Mouse (Mus musculus): ENCODE results near the gene Cebpzos. TPM values are rescaled to one million over a fixed set of nuclear protein-coding genes. Genes with fewer than 3 reads are reported as not detected.

Cebpzos gene
- polyA plus RNA-seq, 1 experiment from 2014 or later: 43.0 TPM

DNA sequence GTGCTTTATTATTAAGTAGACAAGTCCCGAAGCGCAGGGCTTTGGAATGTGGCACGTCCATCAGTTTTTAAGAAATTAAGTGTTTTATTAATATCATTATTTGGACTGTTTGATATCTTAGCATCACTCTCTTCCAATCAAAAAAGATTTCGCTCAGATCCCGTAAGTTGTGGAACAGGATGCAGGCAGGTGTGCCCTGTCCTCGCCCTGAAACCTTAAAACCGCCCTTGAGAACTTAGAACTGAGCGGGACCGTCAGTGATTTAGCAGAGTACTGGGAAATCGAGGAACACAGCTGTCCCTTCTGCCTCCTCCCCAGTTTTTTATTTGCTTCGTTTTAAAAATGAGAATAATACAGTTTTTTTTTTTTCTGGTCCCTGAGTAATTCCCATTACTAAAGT, 599 bp downstream of the Cebpzos start:
- ATAC-seq (ENCODE audit: low read depth): no peak
- 2% methylated on average over 11 of the region's 11 CpGs for WGBS (ENCODE audit: insufficient replicate concordance)
- no peaks in the 10 kb centered on the region for H3K27me3 ChIP-seq (ENCODE audit: control insufficient read depth, insufficient read depth, low read depth, low read length)

DNA sequence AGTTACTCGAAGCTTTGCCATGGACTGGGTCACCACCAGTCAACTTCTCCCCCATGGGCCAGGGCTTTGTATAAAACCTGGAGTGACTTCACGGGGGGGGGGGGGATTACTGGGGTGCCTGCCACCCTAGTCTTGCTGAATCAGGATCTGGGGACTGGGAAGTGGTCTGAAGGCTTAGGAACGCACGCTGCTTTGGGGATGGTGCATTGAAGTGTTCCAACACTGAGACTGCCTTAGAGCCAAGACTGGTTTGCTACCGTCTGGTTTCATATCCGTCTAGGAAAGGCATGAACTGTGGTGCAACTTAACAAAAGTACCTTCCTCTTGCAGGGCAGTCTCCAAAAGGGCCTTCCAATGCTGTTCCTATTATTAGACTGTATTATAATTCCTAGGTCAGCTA, 1.4 kb downstream of the Cebpzos start:
- H3K36me3 ChIP-seq (ENCODE audit: control insufficient read depth, insufficient read depth): peaks cover 24% of the 10 kb centered on the region
- no peak overlapping the region for H3K27ac ChIP-seq (ENCODE audit: low read length)
- no peak overlapping the region for H3K4me3 ChIP-seq (ENCODE audit: low read depth, low read length)
- ATAC-seq (ENCODE audit: low read depth): no peak
- no peaks in the 10 kb centered on the region for H3K27me3 ChIP-seq (ENCODE audit: control insufficient read depth, insufficient read depth, low read depth, low read length)
- WGBS (ENCODE audit: insufficient replicate concordance): 52% methylated on average over 6 of the region's 6 CpGs
- no peaks in the 10 kb centered on the region for H3K9me3 ChIP-seq (replicated peaks; ENCODE audit: control insufficient read depth, low read length)
- no peak overlapping the region for H3K9ac ChIP-seq (ENCODE audit: low read depth, low read length)
- H3K4me1 ChIP-seq (ENCODE audit: control insufficient read depth, low read depth, low read length): peaks cover 20% of the 10 kb centered on the region
- H3K4me2 ChIP-seq (ENCODE audit: low read depth, low read length): peak overlapping the region; percentile 81; the same call in 1 of the 2 replicates

More for the DNA sequence above, 599 bp downstream of the Cebpzos start:
- Histone ChIP-seq H3K9ac (ENCODE audit: low read depth, low read length) (peak overlapping the region; percentile 85), H3K9me3 (replicated peaks; ENCODE audit: control insufficient read depth, low read length) (no peaks in the 10 kb centered on the region), H3K4me2 (ENCODE audit: low read depth, low read length) (peak overlapping the region; percentile 81), H3K36me3 (ENCODE audit: control insufficient read depth, insufficient read depth) (peaks cover 19% of the 10 kb centered on the region), H3K27ac (ENCODE audit: low read length) (peak overlapping the region; percentile 85), H3K4me3 (ENCODE audit: low read depth, low read length) (peak overlapping the region; percentile 88), H3K4me1 (ENCODE audit: control insufficient read depth, low read depth, low read length) (peaks cover 20% of the 10 kb centered on the region)

DNA sequence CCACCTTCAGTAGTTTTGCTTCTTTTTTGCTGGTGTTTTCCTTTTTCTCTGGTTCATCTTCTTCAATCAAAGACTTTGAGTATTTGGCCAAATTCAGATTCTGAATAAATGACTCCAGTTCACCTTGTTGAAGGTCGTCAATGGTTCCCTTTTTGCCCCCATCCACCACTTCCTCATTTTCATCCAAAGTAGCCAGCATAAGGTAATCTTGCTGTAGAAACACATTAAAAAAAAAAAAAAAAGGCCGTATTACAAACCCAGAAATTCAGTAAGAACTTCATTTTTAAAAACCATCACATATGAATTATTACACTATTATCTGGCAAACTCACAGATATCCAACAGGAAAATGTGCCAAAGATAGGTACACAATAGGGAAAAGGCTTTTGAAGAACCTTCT, 19.6 kb downstream of the Cebpzos start:
- WGBS (ENCODE audit: insufficient replicate concordance): 25% methylated on average over 2 of the region's 2 CpGs
- H3K36me3 ChIP-seq (ENCODE audit: control insufficient read depth, insufficient read depth): peaks cover 24% of the 10 kb centered on the region
- H3K4me1 ChIP-seq (ENCODE audit: control insufficient read depth, low read depth, low read length): peaks cover 8% of the 10 kb centered on the region
- no peaks in the 10 kb centered on the region for H3K27me3 ChIP-seq (ENCODE audit: control insufficient read depth, insufficient read depth, low read depth, low read length)
- H3K4me2 ChIP-seq (ENCODE audit: low read depth, low read length): peak overlapping the region; percentile 91
- H3K9ac ChIP-seq (ENCODE audit: low read depth, low read length): peak overlapping the region; percentile 78
- H3K9me3 ChIP-seq (replicated peaks; ENCODE audit: control insufficient read depth, low read length): no peaks in the 10 kb centered on the region
- peak overlapping the region; percentile 95 for H3K4me3 ChIP-seq (ENCODE audit: low read depth, low read length)
- no peak overlapping the region for H3K27ac ChIP-seq (ENCODE audit: low read length)
- no peak for ATAC-seq (ENCODE audit: low read depth)

DNA sequence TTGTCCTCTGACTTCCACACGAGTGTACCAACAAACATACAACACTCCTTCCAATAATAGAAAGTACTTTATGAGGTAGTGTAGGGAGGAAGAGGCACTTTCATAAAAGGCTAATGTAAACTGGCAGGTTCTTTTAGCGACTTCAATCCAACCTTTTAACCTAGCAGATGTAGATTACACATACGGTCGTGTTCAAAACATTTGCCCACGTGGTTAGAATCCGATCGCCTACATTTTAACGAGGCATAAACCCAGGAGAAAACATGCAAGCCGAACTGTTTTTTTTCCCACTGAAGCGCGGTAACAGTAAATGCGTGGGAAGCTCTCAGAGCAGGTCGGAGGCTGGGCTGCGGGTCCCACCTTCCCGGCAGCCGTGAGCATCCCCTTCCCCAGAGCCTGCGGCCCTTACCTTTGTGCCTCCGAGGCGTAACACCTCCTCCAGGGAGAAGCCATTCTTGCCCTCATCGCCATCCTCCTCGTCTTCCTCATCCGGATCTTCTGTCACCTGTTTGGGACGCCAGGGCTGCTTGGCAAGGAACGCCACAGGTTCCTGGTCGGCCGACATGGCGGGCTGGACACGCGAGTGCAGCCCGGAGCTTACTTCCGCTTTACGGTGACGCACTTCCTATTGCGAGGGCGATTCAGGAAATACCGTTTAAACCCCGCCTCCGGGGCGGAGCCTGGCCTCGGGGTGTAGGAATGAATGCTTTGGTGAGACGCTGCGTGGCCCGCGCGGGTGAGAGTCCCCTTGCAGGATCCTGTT, 20.3 kb downstream of the Cebpzos start, which contains the start of the genes Cebpz and Ndufaf7:
Cebpz (minus strand) TSS at position 601 of the 763 bp plus-strand sequence.
Ndufaf7 (plus strand) TSS at position 671 of the 763 bp plus-strand sequence.
- under 1% methylated on average over 45 of the region's 45 CpGs for WGBS (ENCODE audit: insufficient replicate concordance)
- Histone ChIP-seq H3K4me3 (ENCODE audit: low read depth, low read length) (peak within 1 kb of the TSS; percentile 95), H3K4me2 (ENCODE audit: low read depth, low read length) (peak within 1 kb of the TSS; percentile 91), H3K4me1 (ENCODE audit: control insufficient read depth, low read depth, low read length) (peaks cover 8% of the 10 kb centered on the region), H3K36me3 (ENCODE audit: control insufficient read depth, insufficient read depth) (peaks cover 17% of the 10 kb centered on the region), H3K9ac (ENCODE audit: low read depth, low read length) (peak within 1 kb of the TSS; percentile 78), H3K27me3 (ENCODE audit: control insufficient read depth, insufficient read depth, low read depth, low read length) (no peaks in the 10 kb centered on the region), H3K27ac (ENCODE audit: low read length) (peak within 1 kb of the TSS; percentile 42; the same call in 1 of the 2 replicates), H3K9me3 (replicated peaks; ENCODE audit: control insufficient read depth, low read length) (no peaks in the 10 kb centered on the region)
- peak; percentile 99 for ATAC-seq (ENCODE audit: low read depth)

DNA sequence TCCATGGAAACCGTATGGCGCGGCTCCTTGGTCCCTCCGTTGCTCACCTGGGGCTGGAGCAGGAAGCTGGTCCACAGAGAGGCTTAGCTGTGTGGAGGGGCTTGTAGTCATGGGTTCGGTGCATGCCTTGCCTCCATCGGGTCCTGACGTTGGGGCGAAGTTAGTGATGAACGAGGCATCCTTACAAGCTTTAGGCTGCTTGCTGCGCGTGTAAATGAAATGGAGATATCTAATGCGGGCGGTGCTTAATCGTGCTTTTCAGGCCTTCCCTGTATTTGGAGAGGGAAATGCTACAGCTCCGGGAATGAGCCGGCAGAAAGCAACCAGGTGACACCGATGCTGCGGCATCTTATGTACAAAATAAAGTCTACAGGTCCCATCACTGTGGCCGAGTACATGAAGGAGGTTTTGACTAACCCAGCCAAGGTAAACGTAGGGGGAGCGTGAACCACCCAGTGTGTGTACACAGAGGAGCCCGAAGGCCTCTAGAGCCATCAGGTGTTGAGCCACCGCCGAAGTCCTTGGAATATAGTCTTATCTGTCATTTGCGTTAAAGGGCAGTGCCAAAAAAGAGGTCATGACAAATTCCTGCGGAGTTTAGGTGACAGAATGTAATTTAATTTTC, 21.0 kb downstream of the Cebpzos start:
- peak; percentile 14 for ATAC-seq (ENCODE audit: low read depth)
- H3K27ac ChIP-seq (ENCODE audit: low read length): peak overlapping the region; percentile 31; the same call in 1 of the 2 replicates

DNA sequence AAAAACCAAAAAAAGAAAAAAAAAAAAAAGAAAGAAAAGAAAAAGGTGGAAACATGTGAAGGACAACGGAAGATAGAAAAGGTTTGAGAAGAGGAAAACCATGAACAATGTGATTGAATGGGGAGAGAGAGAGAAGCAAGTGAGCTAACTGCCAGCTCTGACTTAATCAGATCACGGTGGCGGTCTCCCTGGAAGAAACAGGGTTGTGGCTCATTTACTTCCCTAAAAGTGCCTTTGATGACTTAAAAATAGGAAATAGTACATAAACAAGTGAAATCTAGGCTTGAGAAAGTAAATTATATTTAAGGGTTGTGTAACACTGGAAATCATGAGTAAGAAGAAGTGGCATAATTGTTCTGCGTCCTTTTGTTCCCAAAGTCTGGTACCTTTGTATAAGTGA, 22.6 kb downstream of the Cebpzos start:
- ATAC-seq (ENCODE audit: low read depth): no peak
- H3K27me3 ChIP-seq (ENCODE audit: control insufficient read depth, insufficient read depth, low read depth, low read length): no peaks in the 10 kb centered on the region
- whole genome bisulfite sequencing (ENCODE audit: insufficient replicate concordance): 73% methylated on average over 4 of the region's 4 CpGs
- H3K4me3 ChIP-seq (ENCODE audit: low read depth, low read length): no peak overlapping the region
- H3K9me3 ChIP-seq (replicated peaks; ENCODE audit: control insufficient read depth, low read length): no peaks in the 10 kb centered on the region
- peaks cover 8% of the 10 kb centered on the region for H3K4me1 ChIP-seq (ENCODE audit: control insufficient read depth, low read depth, low read length)
- no peak overlapping the region for H3K27ac ChIP-seq (ENCODE audit: low read length)
- no peak overlapping the region for H3K4me2 ChIP-seq (ENCODE audit: low read depth, low read length)
- H3K36me3 ChIP-seq (ENCODE audit: control insufficient read depth, insufficient read depth): peaks cover 10% of the 10 kb centered on the region
- no peak overlapping the region for H3K9ac ChIP-seq (ENCODE audit: low read depth, low read length)

More for the DNA sequence above, 21.0 kb downstream of the Cebpzos start:
- Histone ChIP-seq H3K9ac (ENCODE audit: low read depth, low read length) (peak overlapping the region; percentile 78), H3K4me1 (ENCODE audit: control insufficient read depth, low read depth, low read length) (peaks cover 8% of the 10 kb centered on the region), H3K9me3 (replicated peaks; ENCODE audit: control insufficient read depth, low read length) (no peaks in the 10 kb centered on the region), H3K4me3 (ENCODE audit: low read depth, low read length) (peak overlapping the region; percentile 95), H3K27me3 (ENCODE audit: control insufficient read depth, insufficient read depth, low read depth, low read length) (no peaks in the 10 kb centered on the region), H3K4me2 (ENCODE audit: low read depth, low read length) (peak overlapping the region; percentile 91), H3K36me3 (ENCODE audit: control insufficient read depth, insufficient read depth) (peaks cover 14% of the 10 kb centered on the region)
- WGBS (ENCODE audit: insufficient replicate concordance): 6% methylated on average over 26 of the region's 26 CpGs

DNA sequence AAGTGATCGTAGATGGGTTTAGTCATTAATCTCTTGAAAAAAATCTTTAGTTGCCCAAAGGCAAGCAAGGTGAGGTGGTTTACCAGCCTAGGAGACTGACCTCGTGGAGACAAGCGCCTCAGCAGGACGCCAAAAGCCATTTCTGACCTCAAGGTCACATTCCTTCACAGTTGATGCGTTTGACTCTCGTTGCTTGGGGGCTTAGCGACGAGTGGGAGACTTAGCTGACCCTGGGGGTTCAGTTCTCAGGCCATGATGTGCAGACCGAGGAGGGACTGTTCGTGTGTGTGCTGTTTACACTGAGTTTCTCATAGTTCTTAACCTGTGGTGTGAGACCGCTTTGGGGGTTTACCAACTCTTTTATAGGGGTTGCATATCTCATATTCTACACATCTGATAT, 26.3 kb downstream of the Cebpzos start:
- Histone ChIP-seq H3K27ac (ENCODE audit: low read length) (no peak overlapping the region), H3K36me3 (ENCODE audit: control insufficient read depth, insufficient read depth) (peaks cover 6% of the 10 kb centered on the region), H3K4me3 (ENCODE audit: low read depth, low read length) (no peak overlapping the region), H3K4me2 (ENCODE audit: low read depth, low read length) (no peak overlapping the region), H3K4me1 (ENCODE audit: control insufficient read depth, low read depth, low read length) (peaks cover under 1% of the 10 kb centered on the region), H3K9me3 (replicated peaks; ENCODE audit: control insufficient read depth, low read length) (no peaks in the 10 kb centered on the region), H3K27me3 (ENCODE audit: control insufficient read depth, insufficient read depth, low read depth, low read length) (no peaks in the 10 kb centered on the region), H3K9ac (ENCODE audit: low read depth, low read length) (no peak overlapping the region)
- 67% methylated on average over 11 of the region's 11 CpGs for WGBS (ENCODE audit: insufficient replicate concordance)
- no peak for ATAC-seq (ENCODE audit: low read depth)

DNA sequence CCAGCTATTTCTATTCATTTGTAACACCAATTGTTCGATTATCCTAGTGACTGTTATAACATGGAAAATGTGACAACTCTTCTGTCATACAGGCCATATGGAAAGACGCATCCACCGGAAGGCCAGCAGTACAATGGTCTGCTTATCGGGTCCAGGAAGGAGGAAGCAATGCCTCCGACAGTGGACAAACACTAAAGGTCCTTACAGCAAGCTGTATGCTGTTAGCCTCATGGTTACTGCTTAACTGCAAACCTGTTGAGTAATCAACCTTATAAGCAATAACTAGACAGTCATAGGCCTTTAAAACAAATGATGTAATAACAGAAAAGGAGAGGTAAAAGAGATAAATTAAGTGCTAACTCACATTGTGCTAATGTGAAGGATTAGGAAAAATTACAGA, 34.9 kb downstream of the Cebpzos start:
- 78% methylated on average over 5 of the region's 5 CpGs for WGBS (ENCODE audit: insufficient replicate concordance)

DNA sequence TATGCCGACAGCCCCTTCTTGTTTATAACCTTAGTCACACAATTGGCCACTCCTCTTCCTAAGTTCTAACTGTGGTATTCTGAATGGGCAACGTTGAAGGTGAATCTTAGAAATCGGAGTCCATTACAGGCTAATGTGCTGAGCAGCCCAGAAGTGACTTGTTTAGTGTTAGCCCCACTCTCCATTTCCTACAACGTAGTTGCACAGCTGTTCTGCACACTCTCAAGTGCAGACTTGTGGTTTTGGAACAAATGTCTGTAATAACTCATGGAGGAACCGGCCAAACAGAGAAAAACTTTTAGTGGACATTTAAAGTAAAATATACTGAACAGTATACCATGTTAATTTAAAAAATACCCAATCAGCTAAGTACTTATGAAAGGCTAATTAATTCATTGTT, 35.8 kb downstream of the Cebpzos start:
- Histone ChIP-seq H3K36me3 (ENCODE audit: control insufficient read depth, insufficient read depth) (no peaks in the 10 kb centered on the region; the same call in none of the 2 replicates), H3K9ac (ENCODE audit: low read depth, low read length) (no peak overlapping the region), H3K27ac (ENCODE audit: low read length) (no peak overlapping the region), H3K9me3 (replicated peaks; ENCODE audit: control insufficient read depth, low read length) (no peaks in the 10 kb centered on the region), H3K4me3 (ENCODE audit: low read depth, low read length) (no peak overlapping the region), H3K4me1 (ENCODE audit: control insufficient read depth, low read depth, low read length) (no peaks in the 10 kb centered on the region), H3K27me3 (ENCODE audit: control insufficient read depth, insufficient read depth, low read depth, low read length) (no peaks in the 10 kb centered on the region), H3K4me2 (ENCODE audit: low read depth, low read length) (no peak overlapping the region)
- ATAC-seq (ENCODE audit: low read depth): no peak
- WGBS (ENCODE audit: insufficient replicate concordance): 78% methylated on average over 5 of the region's 5 CpGs

More for the DNA sequence above, 34.9 kb downstream of the Cebpzos start:
- Histone ChIP-seq H3K27me3 (ENCODE audit: control insufficient read depth, insufficient read depth, low read depth, low read length) (no peaks in the 10 kb centered on the region), H3K4me3 (ENCODE audit: low read depth, low read length) (no peak overlapping the region), H3K9ac (ENCODE audit: low read depth, low read length) (no peak overlapping the region), H3K4me2 (ENCODE audit: low read depth, low read length) (no peak overlapping the region), H3K27ac (ENCODE audit: low read length) (no peak overlapping the region), H3K9me3 (replicated peaks; ENCODE audit: control insufficient read depth, low read length) (no peaks in the 10 kb centered on the region), H3K36me3 (ENCODE audit: control insufficient read depth, insufficient read depth) (peaks cover 4% of the 10 kb centered on the region), H3K4me1 (ENCODE audit: control insufficient read depth, low read depth, low read length) (no peaks in the 10 kb centered on the region)
- ATAC-seq (ENCODE audit: low read depth): peak; percentile 56; the same call in 1 of the 2 replicates

Measured in liver, embryonic 16.5 days (tissue).